Comparison of ENCODE assay signal across 18 mouse cellular contexts in genomic region chr8:120366840-120367239, GRCm38 (mm10).
DNase-seq lines count a peak whose midpoint lies in the region; ATAC-seq and TF ChIP-seq lines count a peak whose summit lies in the region.
"Had no signal": no experiment of that assay in that cellular context is flagged by ENCODE, and none has a peak within 500 bp of the region (broad histone marks: within the 10 kb centered on the region; RNA-seq: fewer than 3 reads in every experiment).

No protein-coding gene starts in this region.

- no peak overlapping the region for H3K9ac ChIP-seq in heart, adult 2 months (ENCODE audit: low read depth, low read length)
- H3K9ac ChIP-seq in liver, embryonic 13.5 days, result peak overlapping the region; percentile 63
- H3K9ac ChIP-seq in liver, postnatal 0 days (replicated peaks), result no peak overlapping the region
- H3K9ac ChIP-seq in intestine, embryonic 15.5 days, result no peak overlapping the region
- H3K9ac ChIP-seq: embryonic facial prominence, embryonic 15.5 days; heart, embryonic 12.5 days; hindbrain, embryonic 15.5 days; lung, embryonic 14.5 days; stomach, embryonic 15.5 days had no signal

- peaks cover 90% of the 10 kb centered on the region for H3K4me1 ChIP-seq in heart, embryonic 10.5 days
- H3K4me1 ChIP-seq in heart, adult 2 months (ENCODE audit: control insufficient read depth, insufficient read depth, low read length), result peaks cover 46% of the 10 kb centered on the region
- H3K4me1 ChIP-seq in liver, embryonic 13.5 days (replicated peaks), result peaks cover 91% of the 10 kb centered on the region
- peaks cover 58% of the 10 kb centered on the region for H3K4me1 ChIP-seq in liver, postnatal 0 days (ENCODE audit: insufficient read depth)
- peaks cover 60% of the 10 kb centered on the region for H3K4me1 ChIP-seq in intestine, embryonic 15.5 days (replicated peaks)

- no peaks in the 10 kb centered on the region for H3K79me2 ChIP-seq in heart, adult 2 months (replicated peaks; ENCODE audit: control insufficient read depth, insufficient read depth, low read length)

- no peak for TF ChIP-seq EP300 in heart, adult 2 months (IDR thresholded peaks at IDR 0.05; ENCODE audit: insufficient read depth, low read depth, low read length)
- no peak for TF ChIP-seq EP300 in liver, postnatal 0 days (IDR thresholded peaks at IDR 0.05; ENCODE audit: low read depth)

- intact Hi-C loops in heart, adult 2 months (cut with DNase I), result loop anchor here (5.0 kb wide), 1 partner anchor 50 kb away; no protein-coding TSS in a partner anchor

- DNase-seq in heart, embryonic 10.5 days (ENCODE audit: low spot score), result no peak
- DNase-seq in heart, adult 2 months, result no peak
- no peak for DNase-seq in liver, embryonic 13.5 days
- no peak for DNase-seq in liver, postnatal 0 days
- peak; percentile 83 for DNase-seq in large intestine, adult 2 months (ENCODE audit: low read depth, low spot score)
- DNase-seq in thymus, postnatal 10 days (ENCODE audit: low spot score in 2 of 2), result no peak
- no peak for DNase-seq in layer of hippocampus, adult 9-10 months (ENCODE audit: low spot score)
- DNase-seq: adrenal gland, postnatal 14 days; B cell, adult 2 months; cerebellum, adult 9-10 months; lung, embryonic 14.5 days; thymus, postnatal 14 days had no signal

- TF ChIP-seq POLR2A in heart, adult 2 months (IDR thresholded peaks at IDR 0.05; ENCODE audit: insufficient read depth, low read depth, low read length), result no peak

- ATAC-seq in liver, embryonic 13.5 days (ENCODE audit: low read depth), result no peak
- ATAC-seq in liver, postnatal 0 days, result no peak
- ATAC-seq in intestine, embryonic 15.5 days, result peak; percentile 14
- ATAC-seq: forebrain, embryonic 13.5 days had no signal

- peak overlapping the region; percentile 53; the same call in 1 of the 2 replicates for H3K27ac ChIP-seq in heart, embryonic 10.5 days
- H3K27ac ChIP-seq in heart, adult 2 months, result no peak overlapping the region
- H3K27ac ChIP-seq in liver, embryonic 13.5 days, result peak overlapping the region; percentile 96
- no peak overlapping the region for H3K27ac ChIP-seq in liver, postnatal 0 days (ENCODE audit: low read depth)
- no peak overlapping the region for H3K27ac ChIP-seq in intestine, embryonic 15.5 days
- H3K27ac ChIP-seq: embryonic facial prominence, embryonic 15.5 days; forebrain, embryonic 13.5 days; hindbrain, embryonic 15.5 days; stomach, embryonic 15.5 days had no signal

- H3K36me3 ChIP-seq in heart, embryonic 10.5 days, result no peaks in the 10 kb centered on the region
- H3K36me3 ChIP-seq in heart, adult 2 months (ENCODE audit: control insufficient read depth, insufficient read depth, low read length), result no peaks in the 10 kb centered on the region
- H3K36me3 ChIP-seq in liver, embryonic 13.5 days, result no peaks in the 10 kb centered on the region
- H3K36me3 ChIP-seq in liver, postnatal 0 days (replicated peaks; ENCODE audit: insufficient read depth, low read length), result no peaks in the 10 kb centered on the region
- no peaks in the 10 kb centered on the region for H3K36me3 ChIP-seq in intestine, embryonic 15.5 days
- H3K36me3 ChIP-seq: embryonic facial prominence, embryonic 15.5 days; heart, embryonic 12.5 days; hindbrain, embryonic 15.5 days; stomach, embryonic 15.5 days had no signal

- TF ChIP-seq CTCF in heart, adult 2 months (IDR thresholded peaks at IDR 0.05), result no peak
- no peak for TF ChIP-seq CTCF in liver, postnatal 0 days (IDR thresholded peaks at IDR 0.05; ENCODE audit: low read depth)

- H3K4me2 ChIP-seq in liver, embryonic 13.5 days, result no peak overlapping the region
- no peak overlapping the region for H3K4me2 ChIP-seq in liver, postnatal 0 days (ENCODE audit: low read depth, low read length)
- no peak overlapping the region for H3K4me2 ChIP-seq in intestine, embryonic 15.5 days (replicated peaks)
- H3K4me2 ChIP-seq: embryonic facial prominence, embryonic 15.5 days; forebrain, embryonic 13.5 days; heart, embryonic 12.5 days; hindbrain, embryonic 15.5 days; lung, embryonic 14.5 days; stomach, embryonic 15.5 days had no signal

- WGBS in heart, embryonic 10.5 days, result 89% methylated on average over 6 of the region's 6 CpGs
- WGBS in heart, adult 2 months, result 91% methylated on average over 6 of the region's 6 CpGs
- WGBS in liver, embryonic 13.5 days (ENCODE audit: insufficient replicate concordance), result 89% methylated on average over 6 of the region's 6 CpGs
- 67% methylated on average over 6 of the region's 6 CpGs for WGBS in liver, postnatal 0 days (ENCODE audit: insufficient replicate concordance)
- 77% methylated on average over 6 of the region's 6 CpGs for WGBS in intestine, embryonic 15.5 days
- WGBS in large intestine, adult 2 months, result 35% methylated on average over 6 of the region's 6 CpGs

- H3K27me3 ChIP-seq in heart, embryonic 10.5 days (ENCODE audit: insufficient read depth, poor library complexity, severe bottlenecking), result no peaks in the 10 kb centered on the region
- no peaks in the 10 kb centered on the region for H3K27me3 ChIP-seq in heart, adult 2 months (ENCODE audit: control insufficient read depth, insufficient read depth, low read length)
- H3K27me3 ChIP-seq in liver, embryonic 13.5 days, result no peaks in the 10 kb centered on the region
- no peaks in the 10 kb centered on the region for H3K27me3 ChIP-seq in liver, postnatal 0 days (ENCODE audit: insufficient read depth, low read length)
- no peaks in the 10 kb centered on the region for H3K27me3 ChIP-seq in intestine, embryonic 15.5 days (replicated peaks)
- H3K27me3 ChIP-seq: embryonic facial prominence, embryonic 15.5 days; forebrain, embryonic 13.5 days; heart, embryonic 12.5 days; hindbrain, embryonic 15.5 days; stomach, embryonic 15.5 days had no signal

- H3K4me3 ChIP-seq in heart, embryonic 10.5 days, result no peak overlapping the region
- H3K4me3 ChIP-seq in heart, adult 2 months, result no peak overlapping the region
- no peak overlapping the region for H3K4me3 ChIP-seq in liver, embryonic 13.5 days (replicated peaks)
- H3K4me3 ChIP-seq in liver, postnatal 0 days (ENCODE audit: low read depth, low read length), result no peak overlapping the region
- H3K4me3 ChIP-seq in intestine, embryonic 15.5 days (replicated peaks), result no peak overlapping the region
- H3K4me3 ChIP-seq: embryonic facial prominence, embryonic 15.5 days; forebrain, embryonic 13.5 days; heart, embryonic 12.5 days; hindbrain, embryonic 15.5 days; stomach, embryonic 15.5 days had no signal

- no peaks in the 10 kb centered on the region for H3K9me3 ChIP-seq in heart, embryonic 10.5 days
- no peaks in the 10 kb centered on the region for H3K9me3 ChIP-seq in liver, embryonic 13.5 days (replicated peaks)
- H3K9me3 ChIP-seq in liver, postnatal 0 days (ENCODE audit: low read length), result no peaks in the 10 kb centered on the region
- no peaks in the 10 kb centered on the region for H3K9me3 ChIP-seq in intestine, embryonic 15.5 days
- H3K9me3 ChIP-seq: embryonic facial prominence, embryonic 15.5 days; forebrain, embryonic 13.5 days; heart, embryonic 12.5 days; hindbrain, embryonic 15.5 days; stomach, embryonic 15.5 days had no signal

Comparison
In these comparisons a context has a peak if more than half of its experiments do, and no peak if none do; other contexts are left out.
1. H3K27ac ChIP-seq: peak in heart, embryonic 10.5 days (single experiment) and liver, embryonic 13.5 days (single experiment); none in heart, adult 2 months (single experiment), liver, postnatal 0 days (single experiment) and intestine, embryonic 15.5 days (single experiment).